Mouse (Mus musculus) ovary, postnatal 36 days (tissue): ENCODE data around the gene AC140267.1.
A peak's percentile ranks its signal among the peaks of the same experiment; 100 is the strongest.

Experiments used
- DNase-seq: peaks from one replicate; pipeline ENCODE4 v3.0.0; 2022; ENCODE audit warnings: low spot score, mixed read lengths

The AC140267.1 gene

GRCm38 (mm10) chr15:80263610-80264575, 28.3 kb downstream of the AC140267.1 start, which contains the start of gene Rps19bp1:
TSS of gene Rps19bp1 (minus strand) at chr15:80264315.
- DNase-seq: peak; percentile 88

DNA sequence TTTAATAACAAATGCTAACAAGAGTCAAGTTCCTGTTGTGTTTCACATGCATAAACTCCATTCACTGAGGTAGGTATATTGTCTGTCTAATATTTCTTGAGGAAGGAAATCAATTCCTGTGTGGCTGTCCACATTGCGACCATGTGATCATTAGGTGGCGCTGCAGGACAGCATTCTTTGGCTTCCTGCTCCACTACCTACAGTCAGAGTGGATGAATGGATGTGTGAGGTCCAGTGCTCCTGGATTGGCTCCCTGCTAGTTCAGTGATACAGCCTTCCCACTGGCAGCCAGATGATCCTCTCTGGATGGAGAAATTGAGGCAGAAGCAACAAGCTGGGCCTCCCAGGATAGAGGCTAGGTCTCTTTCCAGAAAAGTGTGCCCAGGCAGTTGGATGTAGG, 30.6 kb downstream of the AC140267.1 start:
- peak; percentile 67 for DNase-seq

DNA sequence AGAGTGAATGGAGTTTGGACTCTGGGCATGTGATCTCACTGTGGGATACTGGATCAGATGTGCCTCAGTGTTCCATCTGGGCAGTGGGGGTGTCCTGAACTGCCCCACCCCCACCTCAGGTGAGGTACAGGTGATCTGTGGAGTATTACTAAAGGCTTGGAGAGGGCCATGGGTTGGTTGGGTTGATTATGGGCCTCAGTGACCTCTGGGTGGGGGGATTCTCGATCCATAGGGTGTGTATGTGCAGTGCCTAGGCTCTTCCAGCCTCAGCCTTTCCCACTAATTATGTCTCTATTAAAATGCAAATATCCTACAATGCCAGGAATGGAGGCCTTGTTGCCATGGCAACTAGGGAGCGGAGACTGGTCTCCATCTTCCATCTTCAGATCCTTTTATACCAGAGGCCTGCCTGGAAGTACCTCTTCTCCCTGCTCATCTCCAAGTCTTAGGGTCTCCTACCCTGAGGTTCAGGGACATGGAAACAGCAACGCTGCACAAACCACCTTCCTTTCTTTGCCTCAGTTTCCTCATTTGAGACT, 36.3 kb downstream of the AC140267.1 start:
- no peak for DNase-seq

DNA sequence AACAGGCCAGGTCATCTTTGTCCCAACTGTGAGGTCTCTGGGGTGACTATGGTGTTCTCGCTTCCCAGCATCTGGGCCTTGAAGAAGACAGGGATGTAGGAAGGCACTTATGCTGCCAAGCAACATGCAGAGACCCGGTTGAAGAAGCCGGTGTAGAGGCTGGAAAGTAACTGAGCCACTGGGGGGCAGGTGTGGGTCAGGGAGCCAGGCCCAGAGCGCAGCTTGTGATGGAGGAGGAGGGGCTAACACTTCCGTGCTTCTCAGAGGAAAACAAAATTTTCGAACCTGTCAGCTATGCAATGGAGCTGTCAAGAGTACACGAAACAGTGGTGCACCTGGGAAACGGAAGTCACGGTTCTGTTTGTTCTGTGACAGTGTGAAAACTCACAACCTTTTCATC, 41.5 kb downstream of the AC140267.1 start:
- no peak for DNase-seq

GRCm38 (mm10) chr15:80277625-80278024, 42.0 kb downstream of the AC140267.1 start:
- peak; percentile 68 for DNase-seq

- no peak for DNase-seq
These were observed 42.6 kb downstream of the AC140267.1 start for GRCm38 (mm10) chr15:80278121-80278759.

DNA sequence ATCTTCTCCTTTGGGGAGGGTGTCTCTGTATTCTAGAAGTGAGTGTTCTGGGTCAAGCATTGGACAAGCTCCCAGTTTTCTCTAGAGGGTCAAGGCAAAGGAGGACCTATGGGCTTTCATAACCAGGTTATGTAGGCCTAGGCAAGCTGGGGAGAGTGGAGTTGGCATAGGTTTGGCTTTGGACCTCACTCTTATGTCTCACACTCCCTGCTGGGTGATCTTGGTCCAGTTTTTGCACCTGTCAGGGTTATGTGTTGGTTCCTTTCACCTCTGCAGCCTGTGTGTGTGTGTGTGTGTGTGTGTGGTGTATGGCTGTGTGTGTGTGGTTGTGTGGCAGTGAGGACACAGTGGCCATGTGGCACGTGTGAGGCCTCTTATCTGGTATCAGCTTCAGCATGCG, 43.4 kb downstream of the AC140267.1 start:
- no peak for DNase-seq

DNA sequence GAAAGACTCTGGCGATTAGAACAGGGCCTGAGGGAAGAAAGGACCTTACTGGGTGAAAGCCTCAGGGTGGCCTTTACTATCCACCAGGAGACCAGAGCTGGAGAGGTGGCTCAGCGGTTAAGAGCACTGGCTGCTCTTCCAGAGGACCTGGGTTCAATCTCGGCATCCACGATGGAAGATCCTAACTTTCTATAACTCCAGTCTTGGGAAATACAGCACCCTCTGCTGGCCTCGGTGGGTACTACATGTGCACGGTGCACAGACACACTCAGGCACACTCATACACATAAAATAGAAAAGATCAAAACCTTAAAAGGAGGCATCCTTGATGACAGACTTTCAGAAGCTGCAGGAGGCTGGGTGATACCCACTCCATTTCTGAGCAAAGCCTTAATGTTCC, 45.0 kb downstream of the AC140267.1 start:
- no peak for DNase-seq
